18 mouse cellular contexts compared by ENCODE assay signal in the genomic region with DNA sequence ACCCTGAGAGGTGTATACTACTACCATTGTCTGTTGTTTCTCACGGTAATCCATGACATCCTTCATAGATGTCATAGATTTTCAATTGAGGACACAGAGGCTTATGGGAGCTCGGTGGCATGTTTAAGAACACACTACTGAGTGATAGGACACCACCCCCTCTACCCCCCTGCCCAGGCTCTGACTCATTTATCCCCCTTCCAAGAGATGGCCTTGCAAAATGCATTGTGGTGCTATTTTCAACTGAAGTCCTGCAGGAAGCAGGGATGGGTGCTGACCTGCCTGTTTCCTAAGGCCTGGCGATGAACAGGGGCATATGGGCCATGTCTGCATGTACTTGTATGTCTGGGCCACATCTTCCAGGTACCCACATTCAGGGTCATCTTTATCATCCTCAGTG.
DNase-seq lines count a peak whose midpoint lies in the region; ATAC-seq lines count a peak whose summit lies in the region.
"Had no signal": no experiment of that assay in that cellular context is flagged by ENCODE, and none has a peak within 500 bp of the region (broad histone marks: within the 10 kb centered on the region; RNA-seq: fewer than 3 reads in every experiment).

No protein-coding gene starts in this region.

- peak; percentile 32 to 76 for DNase-seq in adrenal gland, adult (ENCODE audit: inconsistent age in 2 of 2, low spot score in 1 of 2)
- DNase-seq in adrenal gland, adult 8-10 months, result no peak
- DNase-seq in forebrain, embryonic 14.5 days (ENCODE audit: low spot score), result no peak
- DNase-seq in midbrain, embryonic 10.5 days (ENCODE audit: low spot score), result no peak
- no peak for DNase-seq in limb, embryonic 10.5 days (ENCODE audit: low spot score)
- DNase-seq in right cerebral cortex, postnatal 14 days, result no peak
- DNase-seq: B cell, adult 2 months; gastrocnemius, postnatal 14 days; heart, adult 2 months had no signal

- peak overlapping the region; percentile 15; the same call in 1 of the 2 replicates for H3K27ac ChIP-seq in forebrain, embryonic 14.5 days (ENCODE audit: low read depth, low read length)
- no peak overlapping the region for H3K27ac ChIP-seq in forebrain, embryonic 12.5 days
- 0 out of 2 replicates have a peak overlapping the region, but pooled peaks have one; percentile 3 for H3K27ac ChIP-seq in midbrain, embryonic 12.5 days (replicated peaks)
- H3K27ac ChIP-seq in midbrain, embryonic 10.5 days (replicated peaks), result no peak overlapping the region
- H3K27ac ChIP-seq in limb, embryonic 10.5 days, result peak overlapping the region; percentile 37; the same call in 1 of the 2 replicates
- H3K27ac ChIP-seq: embryonic facial prominence, embryonic 12.5 days; heart, adult 2 months; heart, embryonic 15.5 days; intestine, embryonic 15.5 days had no signal

- no peak overlapping the region for H3K4me2 ChIP-seq in forebrain, embryonic 14.5 days (ENCODE audit: low read length)
- H3K4me2 ChIP-seq in forebrain, embryonic 12.5 days, result no peak overlapping the region
- H3K4me2 ChIP-seq in midbrain, embryonic 12.5 days (replicated peaks), result no peak overlapping the region
- H3K4me2 ChIP-seq: embryonic facial prominence, embryonic 12.5 days; heart, embryonic 11.5 days; heart, embryonic 15.5 days; intestine, embryonic 15.5 days had no signal

- H3K4me1 ChIP-seq in forebrain, embryonic 14.5 days (ENCODE audit: control insufficient read depth, insufficient read depth, low read length), result peaks cover 22% of the 10 kb centered on the region
- peaks cover 12% of the 10 kb centered on the region for H3K4me1 ChIP-seq in forebrain, embryonic 12.5 days
- H3K4me1 ChIP-seq in midbrain, embryonic 12.5 days, result peaks cover 17% of the 10 kb centered on the region; the same call in 1 of the 2 replicates
- H3K4me1 ChIP-seq in midbrain, embryonic 10.5 days, result peaks cover 5% of the 10 kb centered on the region; the same call in 1 of the 2 replicates
- H3K4me1 ChIP-seq in limb, embryonic 10.5 days, result peaks cover 69% of the 10 kb centered on the region
- H3K4me1 ChIP-seq: embryonic facial prominence, embryonic 12.5 days; heart, embryonic 15.5 days; intestine, embryonic 15.5 days had no signal

- 95% methylated on average over 3 of the region's 3 CpGs for WGBS in forebrain, embryonic 14.5 days
- 90% methylated on average over 3 of the region's 3 CpGs for WGBS in forebrain, embryonic 12.5 days
- 90% methylated on average over 3 of the region's 3 CpGs for WGBS in midbrain, embryonic 12.5 days
- 86% methylated on average over 3 of the region's 3 CpGs for WGBS in midbrain, embryonic 10.5 days
- WGBS in limb, embryonic 10.5 days, result 86% methylated on average over 3 of the region's 3 CpGs

- ATAC-seq in forebrain, embryonic 14.5 days, result peak; percentile 13; the same call in 1 of the 2 replicates
- ATAC-seq in forebrain, embryonic 12.5 days (ENCODE audit: low FRiP score), result no peak
- no peak for ATAC-seq in midbrain, embryonic 12.5 days (ENCODE audit: low FRiP score, low read depth)
- ATAC-seq: CD4-positive, CD25-positive, alpha-beta regulatory T cell, adult 4 months; intestine, embryonic 15.5 days had no signal

- no peak overlapping the region for H3K9ac ChIP-seq in forebrain, embryonic 14.5 days (ENCODE audit: low read length)
- H3K9ac ChIP-seq in forebrain, embryonic 12.5 days, result no peak overlapping the region
- H3K9ac ChIP-seq in midbrain, embryonic 12.5 days (replicated peaks), result no peak overlapping the region
- H3K9ac ChIP-seq: embryonic facial prominence, embryonic 12.5 days; forebrain, postnatal 0 days; heart, embryonic 15.5 days; intestine, embryonic 15.5 days had no signal

- H3K36me3 ChIP-seq in forebrain, embryonic 14.5 days (ENCODE audit: control insufficient read depth, insufficient read depth, low read length), result no peaks in the 10 kb centered on the region
- no peaks in the 10 kb centered on the region for H3K36me3 ChIP-seq in forebrain, embryonic 12.5 days (replicated peaks)
- H3K36me3 ChIP-seq in midbrain, embryonic 12.5 days, result no peaks in the 10 kb centered on the region
- H3K36me3 ChIP-seq in midbrain, embryonic 10.5 days, result no peaks in the 10 kb centered on the region
- H3K36me3 ChIP-seq in limb, embryonic 10.5 days, result no peaks in the 10 kb centered on the region
- H3K36me3 ChIP-seq: embryonic facial prominence, embryonic 12.5 days; G1E; heart, embryonic 15.5 days; intestine, embryonic 15.5 days had no signal

- no peak overlapping the region for H3K4me3 ChIP-seq in forebrain, embryonic 14.5 days (ENCODE audit: low read depth, low read length)
- H3K4me3 ChIP-seq in forebrain, embryonic 12.5 days (replicated peaks), result no peak overlapping the region
- no peak overlapping the region for H3K4me3 ChIP-seq in midbrain, embryonic 12.5 days
- no peak overlapping the region for H3K4me3 ChIP-seq in midbrain, embryonic 10.5 days
- H3K4me3 ChIP-seq in limb, embryonic 10.5 days, result no peak overlapping the region
- H3K4me3 ChIP-seq: embryonic facial prominence, embryonic 12.5 days; heart, adult 2 months; heart, embryonic 15.5 days; intestine, embryonic 15.5 days had no signal

- no peaks in the 10 kb centered on the region for H3K9me3 ChIP-seq in forebrain, embryonic 14.5 days (replicated peaks; ENCODE audit: control insufficient read depth, low read length)
- no peaks in the 10 kb centered on the region for H3K9me3 ChIP-seq in forebrain, embryonic 12.5 days
- no peaks in the 10 kb centered on the region for H3K9me3 ChIP-seq in midbrain, embryonic 12.5 days
- no peaks in the 10 kb centered on the region for H3K9me3 ChIP-seq in midbrain, embryonic 10.5 days (replicated peaks)
- H3K9me3 ChIP-seq in limb, embryonic 10.5 days (replicated peaks), result no peaks in the 10 kb centered on the region
- H3K9me3 ChIP-seq: embryonic facial prominence, embryonic 12.5 days; G1E; heart, embryonic 15.5 days; intestine, embryonic 15.5 days had no signal

- no peaks in the 10 kb centered on the region for H3K27me3 ChIP-seq in forebrain, embryonic 14.5 days (replicated peaks; ENCODE audit: control insufficient read depth, insufficient read depth, low read length)
- no peaks in the 10 kb centered on the region for H3K27me3 ChIP-seq in forebrain, embryonic 12.5 days
- 0 out of 2 replicates have a peak, but pooled peaks cover 6% of the 10 kb centered on the region for H3K27me3 ChIP-seq in midbrain, embryonic 12.5 days
- H3K27me3 ChIP-seq in midbrain, embryonic 10.5 days (ENCODE audit: low read depth, poor library complexity, severe bottlenecking), result no peaks in the 10 kb centered on the region
- H3K27me3 ChIP-seq in limb, embryonic 10.5 days (ENCODE audit: low read depth, poor library complexity, severe bottlenecking), result peaks cover 35% of the 10 kb centered on the region
- H3K27me3 ChIP-seq: embryonic facial prominence, embryonic 12.5 days; heart, embryonic 15.5 days; intestine, embryonic 15.5 days had no signal

Comparison
In these comparisons a context has a peak if more than half of its experiments do, and no peak if none do; other contexts are left out.
1. DNase-seq: peak in adrenal gland, adult (2 of 2); none in adrenal gland, adult 8-10 months (single experiment), forebrain, embryonic 14.5 days (single experiment), midbrain, embryonic 10.5 days (single experiment), limb, embryonic 10.5 days (single experiment) and right cerebral cortex, postnatal 14 days (single experiment).
2. H3K27ac ChIP-seq: peak in forebrain, embryonic 14.5 days (single experiment), midbrain, embryonic 12.5 days (single experiment) and limb, embryonic 10.5 days (single experiment); none in forebrain, embryonic 12.5 days (single experiment) and midbrain, embryonic 10.5 days (single experiment).